Mouse (Mus musculus) lung, adult 2 months (tissue): Measurements from ENCODE around the gene Epha3. TPM values are rescaled to one million over a fixed set of nuclear protein-coding genes. Genes with fewer than 3 reads are reported as not detected.

Source experiments
- DNase-seq: peaks from one replicate; pipeline ENCODE4 v3.0.0; 2022
- H3K4me1 ChIP-seq: fragments of 200-500 bp; 2 replicates; pipeline ENCODE4 v1.6.1; 2011; ENCODE audit warnings: low read length; ENCODE audit not compliant: control insufficient read depth, insufficient read depth
- H3K4me3 ChIP-seq: fragments of 200-500 bp; replicated peaks from 2 replicates; pipeline ENCODE3; 2011; ENCODE audit warnings: low read depth, mild to moderate bottlenecking, control low read depth, low read length; ENCODE audit errors: extremely low read depth
- CTCF ChIP-seq: fragments of 200-500 bp; IDR thresholded peaks from 2 replicates; pipeline ENCODE4 v1.5.1; 2011; ENCODE audit warnings: mild to moderate bottlenecking, low read length, control low read depth; ENCODE audit not compliant: insufficient read depth
- POLR2A ChIP-seq: fragments of 200-500 bp; IDR thresholded peaks from 2 replicates; pipeline ENCODE4 v1.6.1; 2011; ENCODE audit warnings: low read depth, mild to moderate bottlenecking, control low read depth, low read length, borderline replicate concordance; ENCODE audit errors: extremely low read depth
- WGBS: fragments of 180-500 bp; shearing (Covaris S2); methylation state at CpG from one replicate; pipeline ENCODE4 v1.1.7; 2018; 5-methylcytosine and 5-hydroxymethylcytosine counted together
- polyA plus RNA-seq: library from polyadenylated mRNA; depleted of rRNA; stranded (reverse); fragments of >200 nt; gene quantifications from 2 replicates; pipeline ENCODE4 v1.2.3, GENCODE M21; 2012

Epha3 gene
- polyA plus RNA-seq, 1 experiment: 5.4 TPM

- Histone ChIP-seq H3K4me1 (no peaks in the 10 kb centered on the region), H3K4me3 (no peak overlapping the region)
- TF ChIP-seq POLR2A (no peak), CTCF (no peak)
- no peak for DNase-seq
- WGBS: 38% methylated on average over 2 of the region's 2 CpGs
Measured at GRCm38 (mm10) chr16:63760112-63760511, 103.9 kb downstream of the Epha3 start.

DNA sequence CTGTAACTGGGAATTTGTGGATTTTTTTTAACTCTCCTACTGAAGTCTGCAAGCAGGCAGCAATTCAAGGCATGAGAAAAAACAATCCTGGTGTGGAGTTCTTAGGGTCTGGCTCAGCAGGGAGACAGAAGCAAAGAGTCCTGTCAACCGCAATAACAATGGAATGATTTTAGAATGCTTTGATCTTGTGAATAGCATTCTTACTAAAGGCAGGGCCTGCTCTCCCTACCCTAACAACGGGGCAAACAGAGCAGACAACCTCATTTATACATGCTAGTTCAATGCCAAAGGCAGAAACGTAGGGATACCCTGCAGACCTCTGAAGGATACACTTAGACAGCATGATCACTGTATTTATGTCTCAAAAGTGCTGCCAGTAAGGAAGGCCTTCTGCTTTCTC, 110.9 kb downstream of the Epha3 start:
- Histone ChIP-seq H3K4me3 (no peak overlapping the region), H3K4me1 (no peaks in the 10 kb centered on the region)
- WGBS: 17% methylated on average over 3 of the region's 3 CpGs
- DNase-seq: no peak
- TF ChIP-seq CTCF: no peak
- no peak for TF ChIP-seq POLR2A

- no peak for TF ChIP-seq CTCF
- TF ChIP-seq POLR2A: no peak
- WGBS: 72% methylated on average over 2 of the region's 2 CpGs
- DNase-seq: no peak
Measured at GRCm38 (mm10) chr16:63747817-63748216, 116.2 kb downstream of the Epha3 start.

GRCm38 (mm10) chr16:63745465-63745864, 118.5 kb downstream of the Epha3 start:
- DNase-seq: no peak
- TF ChIP-seq POLR2A: no peak
- no peak for TF ChIP-seq CTCF
- WGBS: 84% methylated on average over 5 of the region's 5 CpGs
- Histone ChIP-seq H3K4me3 (no peak overlapping the region), H3K4me1 (no peaks in the 10 kb centered on the region)

More at GRCm38 (mm10) chr16:63747817-63748216, 116.2 kb downstream of the Epha3 start:
- Histone ChIP-seq H3K4me1 (no peaks in the 10 kb centered on the region), H3K4me3 (no peak overlapping the region)

DNA sequence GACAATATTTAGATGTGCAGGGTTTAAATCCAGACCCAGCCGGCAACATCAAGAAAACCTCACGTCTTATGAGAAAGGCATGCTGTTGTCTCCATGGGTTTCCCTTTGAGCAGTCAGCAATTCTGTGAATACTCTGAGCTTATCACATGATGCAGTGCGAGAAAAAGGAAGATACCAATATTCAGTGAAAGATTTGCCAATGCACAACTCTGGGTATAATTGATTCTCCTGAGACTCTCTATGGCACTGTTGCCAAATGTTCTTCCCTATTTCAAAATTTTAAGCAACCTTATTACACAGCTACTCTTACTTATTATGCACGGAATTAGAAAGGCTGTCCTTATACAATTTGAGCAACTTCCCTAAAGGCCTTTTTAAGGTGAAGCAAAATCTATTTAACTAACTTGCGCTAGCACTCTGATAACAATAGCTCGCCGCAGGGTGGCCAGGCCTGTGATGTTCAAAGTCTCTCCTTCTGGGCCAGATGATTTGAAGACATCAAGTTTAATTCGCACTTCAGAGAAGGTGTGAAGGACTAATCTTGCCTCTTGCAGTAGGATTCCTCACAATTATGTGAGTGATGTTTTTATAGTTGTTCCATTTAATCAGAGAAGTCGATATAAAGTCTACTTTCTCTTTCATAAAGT, 120.6 kb downstream of the Epha3 start:
- Histone ChIP-seq H3K4me3 (no peak overlapping the region), H3K4me1 (no peaks in the 10 kb centered on the region)
- no peak for DNase-seq
- 68% methylated on average over 9 of the region's 9 CpGs for WGBS
- TF ChIP-seq CTCF: no peak
- TF ChIP-seq POLR2A: no peak

- TF ChIP-seq POLR2A (no peak), CTCF (no peak)
- H3K4me3 ChIP-seq: no peak overlapping the region
- 66% methylated on average over 1 of the region's 1 CpGs for WGBS
- no peak for DNase-seq
- no peaks in the 10 kb centered on the region for H3K4me1 ChIP-seq
Measured at GRCm38 (mm10) chr16:63719235-63719634, 144.7 kb downstream of the Epha3 start.

GRCm38 (mm10) chr16:63717317-63717716, 146.7 kb downstream of the Epha3 start:
- 86% methylated on average over 4 of the region's 4 CpGs for WGBS
- Histone ChIP-seq H3K4me1 (no peaks in the 10 kb centered on the region), H3K4me3 (no peak overlapping the region)
- DNase-seq: no peak
- TF ChIP-seq CTCF: no peak
- TF ChIP-seq POLR2A: no peak

- no peak for DNase-seq
- Histone ChIP-seq H3K4me3 (no peak overlapping the region), H3K4me1 (no peaks in the 10 kb centered on the region)
- TF ChIP-seq CTCF (no peak), POLR2A (no peak)
- WGBS: 83% methylated on average over 17 of the region's 17 CpGs
Measured at GRCm38 (mm10) chr16:63706912-63707868, 156.8 kb downstream of the Epha3 start.

DNA sequence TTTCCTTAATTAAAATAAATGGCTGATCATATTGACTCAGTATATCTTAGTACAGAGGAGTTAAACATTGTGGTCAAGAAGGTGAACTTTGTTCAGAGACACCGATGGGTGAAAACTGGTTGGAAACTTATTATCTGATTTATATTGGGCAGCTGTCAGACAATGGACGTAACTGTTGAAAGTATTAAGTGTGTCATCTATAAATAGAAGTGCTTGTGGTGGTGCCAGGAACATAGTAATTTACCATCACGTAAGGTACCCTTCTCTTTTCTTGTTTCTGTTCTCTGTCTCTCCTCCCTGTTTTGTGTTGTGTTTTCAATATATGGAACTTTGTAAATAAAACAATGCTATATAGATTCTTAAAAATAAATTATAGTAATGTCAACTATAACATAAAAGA, 174.6 kb downstream of the Epha3 start:
- 41% methylated on average over 3 of the region's 3 CpGs for WGBS
- Histone ChIP-seq H3K4me1 (no peaks in the 10 kb centered on the region), H3K4me3 (no peak overlapping the region)
- DNase-seq: no peak
- TF ChIP-seq POLR2A: no peak
- no peak for TF ChIP-seq CTCF
